Mouse (Mus musculus) thymus, adult 2 months (tissue): Measurements from ENCODE around the gene Zkscan3. TPM values are rescaled to one million over a fixed set of nuclear protein-coding genes. Genes with fewer than 3 reads are reported as not detected.
"Not testable (repeated sequence)": the region's sequence is repeated elsewhere in the genome, so short reads cannot be mapped to it uniquely, and the experiment has no call there.

Source experiments
- DNase-seq: peaks from one replicate; pipeline ENCODE4 v3.0.0; 2021
- H3K27ac ChIP-seq: fragments of 200-500 bp; 2 replicates; pipeline ENCODE4 v1.5.1; 2012; ENCODE audit warnings: low read length, control low read depth; ENCODE audit not compliant: control insufficient read depth, insufficient read depth
- H3K27me3 ChIP-seq: fragments of 200-500 bp; 2 replicates; pipeline ENCODE4 v1.6.1; 2012; ENCODE audit warnings: mild to moderate bottlenecking, low read length, moderate library complexity, mixed read lengths; ENCODE audit not compliant: control insufficient read depth, insufficient read depth
- H3K36me3 ChIP-seq: fragments of 200-500 bp; 2 replicates; pipeline ENCODE4 v1.6.1; 2012; ENCODE audit warnings: mild to moderate bottlenecking, low read length, moderate library complexity; ENCODE audit not compliant: control insufficient read depth, insufficient read depth
- H3K4me1 ChIP-seq: fragments of 200-500 bp; replicated peaks from 2 replicates; pipeline ENCODE4 v1.6.1; 2012; ENCODE audit warnings: low read length; ENCODE audit not compliant: control insufficient read depth, insufficient read depth
- H3K4me3 ChIP-seq: fragments of 200-500 bp; 2 replicates; pipeline ENCODE4 v1.5.1; 2012; ENCODE audit warnings: mild to moderate bottlenecking, low read length, control low read depth, moderate library complexity; ENCODE audit not compliant: control insufficient read depth, insufficient read depth
- CTCF ChIP-seq: fragments of 200-500 bp; IDR thresholded peaks from 2 replicates; pipeline ENCODE4 v1.5.1; 2012; ENCODE audit warnings: mild to moderate bottlenecking, control low read depth, low read length, moderate library complexity, borderline replicate concordance; ENCODE audit not compliant: control insufficient read depth, poor library complexity, insufficient read depth; ENCODE audit errors: extremely low read depth
- POLR2A ChIP-seq: fragments of 200-500 bp; IDR thresholded peaks from 2 replicates; pipeline ENCODE4 v1.6.1; 2012; ENCODE audit warnings: mild to moderate bottlenecking, low read length, control low read depth, moderate library complexity; ENCODE audit not compliant: control insufficient read depth, poor library complexity, insufficient read depth; ENCODE audit errors: extremely low read depth
- WGBS: fragments of 180-500 bp; shearing (Covaris S2); methylation state at CpG from one replicate; pipeline ENCODE4 v1.1.7; 2018; 5-methylcytosine and 5-hydroxymethylcytosine counted together
- polyA plus RNA-seq: library from polyadenylated mRNA; depleted of rRNA; stranded (reverse); fragments of >200 nt; gene quantifications from 2 replicates; pipeline ENCODE4 v1.2.3, GENCODE M21; 2012

The Zkscan3 gene
- polyA plus RNA-seq, 1 experiment, result 30.4 TPM

DNA sequence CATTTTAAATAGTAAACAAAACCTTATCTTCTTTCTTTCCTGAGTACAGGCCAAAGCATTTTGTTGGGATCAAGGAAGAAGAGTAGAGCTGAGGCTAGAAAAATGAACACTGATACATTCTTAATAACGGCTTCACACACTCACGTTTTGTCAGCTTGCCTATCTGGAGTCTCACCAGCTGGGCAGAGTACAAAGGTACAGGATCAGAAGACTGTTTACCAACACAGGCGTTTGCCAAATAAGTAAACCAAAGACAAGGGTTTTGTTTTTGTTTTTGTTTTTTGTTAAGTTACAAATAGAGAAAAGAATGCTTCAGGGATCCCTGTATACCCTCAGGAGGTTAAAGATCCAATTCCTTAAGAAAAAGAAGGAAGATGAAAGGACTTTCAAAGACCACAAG lies 1.4 kb downstream of the Zkscan3 start:
- Histone ChIP-seq H3K27me3 (no peaks in the 10 kb centered on the region), H3K36me3 (no peaks in the 10 kb centered on the region), H3K4me1 (peaks cover 2% of the 10 kb centered on the region; the same call in 1 of the 2 replicates), H3K4me3 (no peak overlapping the region), H3K27ac (no peak overlapping the region)
- no peak for TF ChIP-seq CTCF
- TF ChIP-seq POLR2A, result no peak
- WGBS, result 90% methylated on average over 3 of the region's 3 CpGs
- DNase-seq, result no peak

DNA sequence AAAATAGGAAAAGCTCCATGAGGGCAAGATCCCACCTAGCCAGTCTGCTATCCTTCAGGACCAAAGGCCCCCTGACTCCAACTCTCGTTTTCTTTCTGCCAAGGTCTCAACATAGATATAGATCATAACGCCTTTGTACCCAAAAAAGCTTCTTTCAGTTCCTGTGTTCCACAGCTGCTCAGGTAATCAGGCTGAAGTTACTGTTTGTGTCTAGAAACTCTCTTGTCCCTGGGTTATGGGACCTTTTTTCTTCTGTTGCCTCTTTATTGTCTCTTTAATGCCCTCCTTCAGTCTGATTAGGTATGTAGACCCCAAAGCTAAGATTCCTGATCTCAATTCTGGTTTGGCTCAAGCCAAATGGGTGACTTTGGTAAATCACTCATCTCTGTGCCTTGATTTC lies 5.1 kb downstream of the Zkscan3 start:
- 84% methylated on average over 2 of the region's 2 CpGs for WGBS
- DNase-seq, result no peak
- no peak for TF ChIP-seq POLR2A
- no peak for TF ChIP-seq CTCF
- no peak overlapping the region for H3K27ac ChIP-seq
- peaks cover 13% of the 10 kb centered on the region for H3K36me3 ChIP-seq
- H3K27me3 ChIP-seq, result no peaks in the 10 kb centered on the region
- H3K4me1 ChIP-seq, result peaks cover 2% of the 10 kb centered on the region; the same call in 1 of the 2 replicates
- H3K4me3 ChIP-seq, result no peak overlapping the region

DNA sequence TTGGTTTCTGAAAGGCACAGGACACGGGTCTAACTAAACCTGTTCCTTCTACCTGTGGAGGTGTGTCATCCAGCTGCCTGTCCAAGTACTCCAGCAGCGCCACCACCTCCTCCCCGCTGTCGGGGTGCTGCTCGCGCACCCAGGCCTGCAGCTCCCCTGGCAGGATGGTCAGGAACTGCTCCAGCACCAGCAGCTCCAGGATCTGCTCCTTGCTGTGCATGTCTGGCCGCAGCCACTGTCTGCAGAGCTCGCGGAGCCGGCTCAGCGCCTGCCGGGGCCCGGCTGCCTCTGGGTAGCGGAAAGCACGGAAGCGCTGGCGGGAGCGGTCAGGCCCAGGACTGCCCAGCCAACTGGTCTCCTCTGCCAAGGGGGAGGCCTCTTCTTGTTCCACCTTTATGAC lies 6.5 kb downstream of the Zkscan3 start:
- not testable (repeated sequence) for H3K27ac ChIP-seq, H3K4me3 ChIP-seq, H3K27me3 ChIP-seq, DNase-seq, H3K4me1 ChIP-seq
- 95% methylated on average over 18 of the region's 18 CpGs for WGBS
- H3K36me3 ChIP-seq, result peaks cover 24% of the 10 kb centered on the region

DNA sequence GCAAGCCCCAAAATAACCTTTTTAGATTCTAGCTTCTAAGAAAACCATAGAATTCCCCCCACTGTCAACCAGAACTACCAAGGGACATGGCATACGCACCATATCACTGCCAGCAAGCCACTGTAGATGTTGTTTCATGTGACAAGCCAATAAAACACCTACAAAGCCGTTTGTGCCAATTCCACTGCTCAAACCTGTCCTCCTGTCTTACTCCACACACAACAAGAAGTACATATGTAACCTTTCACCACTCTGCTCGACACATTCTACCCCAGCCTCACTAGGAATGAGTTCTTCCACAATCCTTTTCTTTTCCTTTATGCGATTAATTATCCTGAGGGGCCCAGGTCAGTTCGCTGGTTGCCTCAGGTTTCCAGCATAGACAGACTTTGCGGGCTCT lies 6.9 kb downstream of the Zkscan3 start:
- H3K4me3 ChIP-seq, result no peak overlapping the region
- peaks cover 28% of the 10 kb centered on the region for H3K36me3 ChIP-seq
- DNase-seq, result no peak
- TF ChIP-seq POLR2A (no peak), CTCF (no peak)
- 94% methylated on average over 6 of the region's 6 CpGs for WGBS
- H3K27me3 ChIP-seq, result no peaks in the 10 kb centered on the region
- no peaks in the 10 kb centered on the region for H3K4me1 ChIP-seq
- H3K27ac ChIP-seq, result no peak overlapping the region

DNA sequence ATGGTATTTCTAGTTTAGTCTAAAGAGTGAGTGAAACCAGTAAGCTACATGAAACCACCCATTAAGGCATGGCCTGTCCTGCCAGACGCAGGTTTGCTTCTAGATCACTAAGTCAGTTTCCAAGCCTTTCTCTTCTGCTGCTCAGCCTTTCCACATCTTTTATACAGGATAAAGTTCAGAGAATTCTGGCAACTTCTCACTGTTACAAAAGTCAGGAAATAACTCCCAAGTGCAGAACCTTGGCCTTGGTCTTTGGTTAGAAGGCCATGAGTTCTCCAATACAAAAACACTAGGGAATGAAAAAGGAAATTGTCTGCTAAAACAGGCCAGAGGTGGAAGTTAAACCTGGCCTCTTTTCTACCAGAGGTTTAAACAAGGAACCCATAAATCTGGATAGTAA lies 7.3 kb downstream of the Zkscan3 start:
- TF ChIP-seq POLR2A (no peak), CTCF (no peak)
- H3K36me3 ChIP-seq, result peaks cover 32% of the 10 kb centered on the region
- H3K27me3 ChIP-seq, result no peaks in the 10 kb centered on the region
- DNase-seq, result no peak
- H3K4me3 ChIP-seq, result no peak overlapping the region
- H3K27ac ChIP-seq, result no peak overlapping the region
- WGBS, result 96% methylated on average over 1 of the region's 1 CpGs
- no peaks in the 10 kb centered on the region for H3K4me1 ChIP-seq

DNA sequence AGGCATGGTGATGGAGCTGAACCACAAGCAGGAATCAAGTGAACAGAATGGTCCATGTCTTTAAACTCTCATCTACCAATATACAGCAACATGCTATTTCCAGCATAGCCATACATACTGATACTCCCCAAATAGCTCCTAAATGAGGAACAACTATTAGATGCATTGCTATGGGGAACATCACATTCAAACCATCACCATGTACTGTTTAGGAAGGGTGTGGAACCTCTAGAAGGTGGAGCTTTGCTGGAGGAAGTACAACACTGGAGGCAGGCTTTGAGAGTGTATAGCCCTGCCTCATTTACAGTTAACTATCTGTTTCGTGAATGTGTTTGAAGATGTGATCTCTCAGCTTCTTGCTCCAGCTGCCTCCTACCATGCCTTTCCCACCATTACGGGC lies 24.8 kb downstream of the Zkscan3 start:
- H3K36me3 ChIP-seq, result no peaks in the 10 kb centered on the region
- H3K4me3 ChIP-seq, result no peak overlapping the region
- H3K4me1 ChIP-seq, result no peaks in the 10 kb centered on the region
- H3K27ac ChIP-seq, result no peak overlapping the region
- H3K27me3 ChIP-seq, result no peaks in the 10 kb centered on the region
- TF ChIP-seq CTCF (no peak), POLR2A (no peak)
- no peak for DNase-seq
- 93% methylated on average over 2 of the region's 2 CpGs for WGBS

DNA sequence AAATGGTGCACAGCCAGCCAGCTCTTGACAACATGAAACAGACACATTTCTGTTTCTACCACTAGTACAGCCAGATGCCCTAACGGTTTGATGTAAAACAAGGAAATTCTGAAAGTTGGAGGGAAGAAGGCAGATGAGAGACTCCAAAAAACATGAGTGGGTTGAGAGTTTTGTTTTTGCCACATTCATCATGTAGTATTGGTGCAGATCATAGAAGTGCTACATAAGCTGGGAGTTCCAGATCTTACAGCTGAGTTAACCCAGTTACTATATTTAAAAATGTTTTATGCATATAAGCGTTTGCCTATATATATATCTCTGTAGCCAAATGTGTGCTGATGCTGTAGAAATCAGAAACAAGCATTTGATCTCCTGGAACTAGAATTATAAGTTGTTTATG lies 29.9 kb downstream of the Zkscan3 start:
- H3K4me3 ChIP-seq, result no peak overlapping the region
- no peaks in the 10 kb centered on the region for H3K4me1 ChIP-seq
- WGBS, result 100% methylated on average over 2 of the region's 2 CpGs
- H3K36me3 ChIP-seq, result peaks cover 9% of the 10 kb centered on the region; the same call in 1 of the 2 replicates
- DNase-seq, result no peak
- H3K27ac ChIP-seq, result no peak overlapping the region
- TF ChIP-seq POLR2A (no peak), CTCF (no peak)
- no peaks in the 10 kb centered on the region for H3K27me3 ChIP-seq
